Mouse (Mus musculus) olfactory bulb, adult 2 months (tissue): ENCODE measurements around the gene 1700023F06Rik.
A peak's percentile ranks its signal among the peaks of the same experiment; 100 is the strongest.

ENCODE experiments used
- CTCF ChIP-seq: fragments of 200-500 bp; IDR thresholded peaks from 2 replicates; pipeline ENCODE4 v1.5.1; 2012; ENCODE audit warnings: low read depth, mild to moderate bottlenecking, low read length, moderate library complexity; ENCODE audit not compliant: insufficient read depth
- POLR2A ChIP-seq: fragments of 200-500 bp; IDR thresholded peaks from 2 replicates; pipeline ENCODE4 v1.6.1; 2012; ENCODE audit warnings: mild to moderate bottlenecking, low read depth, low read length, moderate library complexity; ENCODE audit not compliant: insufficient read depth

DNA sequence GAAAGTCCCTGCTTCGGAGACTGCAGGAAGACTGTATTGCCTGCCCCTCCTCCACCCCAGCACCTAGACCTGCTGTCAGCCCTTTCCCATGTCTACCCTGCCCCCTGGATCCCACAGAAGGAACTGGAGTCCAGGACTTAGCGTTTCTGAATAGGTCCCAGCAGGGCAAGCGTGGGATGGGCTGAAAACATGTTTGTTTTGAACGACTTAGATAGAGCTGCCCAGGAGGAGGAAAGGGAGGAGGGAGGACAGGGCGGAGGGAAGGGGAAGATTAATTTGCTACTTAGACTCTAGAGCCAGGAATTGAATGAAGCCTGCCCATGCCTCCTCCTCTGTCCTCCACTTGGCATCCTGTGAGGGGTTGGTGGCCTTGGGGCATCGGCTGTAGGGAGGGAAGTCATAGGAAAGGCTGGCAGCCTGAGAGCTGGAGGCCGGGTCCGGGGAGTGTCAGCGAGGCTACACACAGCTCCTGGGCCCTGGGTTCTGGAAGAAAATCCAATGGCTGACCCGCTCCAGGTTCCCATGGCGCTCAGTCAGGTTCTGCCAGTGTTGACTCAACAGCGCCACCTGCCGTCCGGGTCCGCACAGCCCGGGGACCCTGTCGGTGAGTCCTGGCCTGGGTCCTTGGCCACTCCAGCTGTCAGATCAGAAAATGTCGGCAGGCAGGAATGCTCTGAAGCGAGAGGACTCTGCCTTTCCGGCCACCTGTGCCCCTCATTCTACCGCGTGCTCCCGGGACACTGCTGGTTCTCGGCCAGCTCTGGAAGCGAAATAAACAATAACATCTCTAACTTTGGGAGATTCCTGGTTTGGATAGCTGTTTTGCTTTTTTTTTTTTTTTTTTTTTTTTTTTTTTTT is 49.5 kb downstream of the 1700023F06Rik start:
- TF ChIP-seq CTCF: peak; percentile 95
- no peak for TF ChIP-seq POLR2A
